Mouse (Mus musculus) liver, adult 2 months (tissue): ENCODE measurements around the gene Agpat2.

Experiments used
- CTCF ChIP-seq: fragments of 200-500 bp; IDR thresholded peaks from 2 replicates; pipeline ENCODE4 v1.5.1; 2011; ENCODE audit warnings: low read depth, low read length, control low read depth
- POLR2A ChIP-seq: fragments of 200-500 bp; IDR thresholded peaks from 2 replicates; pipeline ENCODE4 v1.6.1; 2011; ENCODE audit warnings: low read length, control low read depth; ENCODE audit not compliant: insufficient read depth; ENCODE audit errors: extremely low read depth

DNA sequence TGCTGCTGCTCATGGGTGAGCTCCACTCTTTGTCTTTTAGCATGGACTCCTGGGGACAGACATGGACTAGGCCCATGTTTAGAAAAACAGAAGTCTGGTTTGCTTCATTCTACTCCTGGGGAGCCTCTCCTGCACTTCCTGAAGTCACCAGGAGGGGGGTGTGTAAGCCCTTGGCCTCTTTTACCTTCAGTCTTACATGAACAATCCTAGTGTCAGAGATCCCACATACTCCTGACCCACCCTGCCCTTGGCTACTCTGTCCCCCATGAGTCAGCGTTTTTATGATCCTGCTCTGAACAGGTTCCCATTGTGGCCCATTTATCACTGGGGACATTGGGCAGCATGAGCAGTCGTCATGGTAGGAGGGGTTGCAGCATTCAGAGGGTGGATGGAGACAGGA lies 39.7 kb upstream of the Agpat2 start:
- TF ChIP-seq CTCF: peak; percentile 25; the same call in 1 of the 2 replicates
- no peak for TF ChIP-seq POLR2A
